Mouse (Mus musculus) lung, postnatal 10 days (tissue): ENCODE data around the gene Igfbp3.

Experiments
- DNase-seq: peaks from one replicate; pipeline ENCODE4 v3.0.0; 2021

Igfbp3 gene

GRCm38 (mm10) chr11:7160637-7161101 is 53.1 kb downstream of the Igfbp3 start:
- DNase-seq: no peak

DNA sequence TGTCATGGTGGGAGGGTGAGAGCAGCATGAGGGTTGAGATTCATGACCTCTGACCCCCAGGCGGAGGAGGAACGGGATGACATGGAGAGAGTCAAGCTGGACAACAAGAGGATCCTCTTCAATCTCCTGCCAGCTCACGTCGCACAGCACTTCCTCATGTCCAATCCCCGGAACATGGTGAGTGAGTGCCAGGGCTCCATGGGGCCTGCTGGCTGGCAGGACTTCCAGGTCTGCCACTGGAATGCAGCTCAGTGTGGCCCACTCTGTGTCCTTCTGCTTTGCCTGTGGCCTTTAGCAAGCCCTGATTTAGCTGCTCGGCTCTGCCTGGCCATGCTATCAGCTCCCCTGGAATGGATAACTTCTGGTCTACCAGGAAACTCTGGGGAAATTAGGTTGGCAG is 53.6 kb downstream of the Igfbp3 start:
- peak; percentile 18 for DNase-seq

DNA sequence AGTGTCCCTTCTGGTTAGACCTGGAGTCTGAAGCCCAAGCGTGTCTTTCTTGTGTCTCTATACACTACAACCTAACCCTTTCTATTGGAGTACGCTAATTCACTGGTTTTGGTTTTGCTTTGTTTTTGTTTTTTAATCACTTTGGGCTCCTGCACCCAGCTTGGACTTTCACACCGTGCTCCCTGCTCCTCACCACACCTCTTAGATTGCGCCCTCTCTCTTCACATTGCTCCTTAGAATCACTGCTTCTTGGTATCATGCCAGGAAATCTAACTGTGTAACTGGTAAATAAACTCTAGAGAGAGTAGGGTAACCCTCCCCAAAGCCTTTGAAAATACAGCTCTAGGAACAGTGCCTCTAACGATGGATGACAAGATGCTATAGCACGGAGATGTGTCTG is 55.5 kb downstream of the Igfbp3 start:
- no peak for DNase-seq

- DNase-seq: no peak
These were observed 57.3 kb downstream of the Igfbp3 start for GRCm38 (mm10) chr11:7156427-7156826.
